Mouse (Mus musculus): ENCODE results near the gene Ehmt2.

The Ehmt2 gene

GRCm38 (mm10) chr17:34898160-34898586, at the start of gene Ehmt2, which contains the start of gene C2:
Gene Ehmt2, plus strand, starts transcription at chr17:34898469.
Gene C2, minus strand, starts transcription at chr17:34898265.
- DNase-seq (ENCODE audit: low spot score in 2 of 2): peak; percentile 85 to 86

DNA sequence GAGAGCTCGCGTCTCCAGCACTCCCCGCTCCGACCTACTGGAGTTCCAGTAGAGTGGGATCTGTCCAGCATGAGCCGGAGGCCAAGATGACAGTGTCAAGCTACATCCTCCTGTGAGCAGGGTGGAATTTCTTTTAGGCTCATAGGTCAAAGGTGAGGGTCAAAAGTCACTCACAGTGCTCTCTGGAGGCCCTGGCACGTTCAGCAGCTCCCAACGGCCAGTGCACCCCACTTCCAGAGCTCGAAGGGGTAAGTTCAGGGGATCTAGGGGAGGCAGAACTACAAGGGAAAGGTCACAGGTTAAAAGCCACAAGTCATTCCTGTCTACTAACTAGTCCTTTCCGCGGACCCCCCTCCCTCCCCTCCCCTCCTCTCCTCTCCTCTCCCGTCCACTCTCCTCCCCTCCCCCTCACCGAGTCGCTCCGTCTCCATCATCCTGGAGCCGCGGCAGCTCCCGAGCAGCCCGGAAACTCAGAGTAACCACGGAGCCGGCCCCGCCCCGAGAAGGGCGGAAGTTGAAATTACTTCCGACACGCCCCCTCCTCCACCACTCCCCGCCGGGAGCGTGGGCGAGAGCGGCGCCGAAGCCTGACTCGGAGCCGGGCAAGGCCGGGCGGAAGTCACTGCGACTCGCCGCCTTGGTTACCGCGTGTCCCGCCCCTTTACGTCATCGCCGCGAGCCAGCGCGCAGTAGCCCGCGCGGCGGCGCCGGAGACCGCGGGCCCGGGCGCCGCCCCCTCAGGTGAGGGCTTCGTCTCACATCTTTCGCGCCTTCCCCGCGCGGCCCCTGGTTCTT, 48.4 kb upstream of the Ehmt2 start, which contains the start of the genes Skiv2l and Nelfe:
Gene Skiv2l (minus strand): TSS at position 489 of the 795 bp plus-strand sequence.
Gene Nelfe (plus strand): TSS at position 670 of the 795 bp plus-strand sequence.
- peak; percentile 93 to 97 for DNase-seq (ENCODE audit: low spot score in 2 of 2)

- no peak for DNase-seq (ENCODE audit: low spot score in 2 of 2)
Measured at GRCm38 (mm10) chr17:34850517-34851125, 47.6 kb upstream of the Ehmt2 start.

GRCm38 (mm10) chr17:34853511-34853910, 44.8 kb upstream of the Ehmt2 start:
- DNase-seq (ENCODE audit: low spot score in 2 of 2): no peak

DNA sequence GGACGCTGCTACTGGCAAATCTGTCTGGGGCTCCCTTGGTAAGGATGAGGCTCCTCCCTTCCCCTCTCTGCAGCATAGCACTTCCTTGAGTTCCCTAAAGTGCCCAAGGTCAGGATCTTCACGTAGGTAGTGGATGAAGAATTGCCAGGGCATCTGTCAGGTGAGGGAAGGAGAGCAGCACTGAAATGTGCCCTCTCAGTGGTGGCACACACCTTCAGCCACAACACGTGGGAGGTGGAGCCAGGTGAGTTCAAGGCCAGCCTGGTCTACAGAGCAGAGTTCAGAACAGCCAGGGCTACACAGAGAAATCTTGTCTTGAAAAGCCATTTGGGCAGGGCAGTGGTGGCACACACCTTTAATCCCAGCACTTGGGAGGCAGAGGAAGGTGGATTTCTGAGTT, 43.5 kb upstream of the Ehmt2 start:
- no peak for DNase-seq (ENCODE audit: low spot score in 2 of 2)

- DNase-seq (ENCODE audit: low spot score in 2 of 2): peak in 1 of 2 experiments; percentile 35
Measured at GRCm38 (mm10) chr17:34855825-34856224, 42.4 kb upstream of the Ehmt2 start.

DNA sequence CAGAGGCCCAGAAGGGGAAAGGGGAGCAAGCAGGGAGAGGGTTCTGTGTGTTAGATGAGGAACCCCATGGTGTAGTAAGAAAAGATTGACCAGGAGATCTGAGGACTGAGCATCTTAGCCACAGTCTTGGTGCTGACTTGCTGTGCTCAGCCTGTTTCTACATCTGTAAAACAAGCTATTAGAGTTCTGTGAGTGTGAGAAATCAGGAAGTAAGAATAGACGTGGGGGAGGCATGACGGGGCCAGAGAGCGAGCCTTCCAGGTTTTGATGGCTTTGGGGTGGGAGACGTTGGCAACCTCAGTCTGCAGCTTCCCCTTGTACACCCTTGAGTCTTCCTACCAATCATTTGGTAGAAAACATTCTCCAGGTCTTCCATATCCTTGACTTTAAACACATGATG, 39.6 kb upstream of the Ehmt2 start:
- no peak for DNase-seq (ENCODE audit: low spot score in 2 of 2)

GRCm38 (mm10) chr17:34860514-34860913, 37.8 kb upstream of the Ehmt2 start:
- no peak for DNase-seq (ENCODE audit: low spot score in 2 of 2)

- DNase-seq (ENCODE audit: low spot score in 2 of 2): no peak
Measured at GRCm38 (mm10) chr17:34861704-34862415, 36.4 kb upstream of the Ehmt2 start.

DNA sequence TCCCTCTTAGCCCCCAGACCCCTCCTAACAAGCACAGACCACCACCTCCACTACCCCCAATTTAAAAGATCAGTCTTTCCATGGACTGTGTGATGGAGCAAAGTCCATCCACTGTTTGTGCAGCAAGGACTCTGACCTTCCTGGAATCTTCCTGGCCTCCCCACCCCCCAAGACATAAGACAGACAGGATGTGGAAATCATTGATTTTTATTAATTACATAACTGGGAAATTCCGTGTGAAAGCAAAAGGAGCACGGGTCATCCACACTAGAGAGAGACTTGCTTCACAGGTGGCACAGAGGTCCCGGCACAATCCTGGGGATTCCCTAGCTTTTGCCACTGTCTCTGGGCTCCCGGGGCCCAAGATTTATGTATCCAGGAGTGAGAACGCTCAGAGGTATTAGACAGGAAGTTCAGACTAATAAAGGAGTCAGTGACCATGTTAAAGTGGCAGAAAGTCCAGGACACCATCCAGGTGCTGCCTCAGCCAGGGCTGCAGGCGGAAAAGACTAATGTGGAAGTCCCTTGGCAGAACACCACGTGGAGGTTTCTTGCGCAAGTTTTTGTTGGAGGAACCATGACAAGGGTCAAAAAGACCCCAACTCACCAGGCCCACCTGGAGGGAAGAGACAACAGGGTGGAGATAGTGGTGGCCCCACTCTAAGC, 35.7 kb upstream of the Ehmt2 start, which contains the start of gene Cfb:
Gene Cfb (minus strand): TSS at position 103 of the 666 bp plus-strand sequence.
- DNase-seq (ENCODE audit: low spot score in 2 of 2): no peak

- no peak for DNase-seq (ENCODE audit: low spot score in 2 of 2)
Measured at GRCm38 (mm10) chr17:34865981-34866380, 32.3 kb upstream of the Ehmt2 start.

DNA sequence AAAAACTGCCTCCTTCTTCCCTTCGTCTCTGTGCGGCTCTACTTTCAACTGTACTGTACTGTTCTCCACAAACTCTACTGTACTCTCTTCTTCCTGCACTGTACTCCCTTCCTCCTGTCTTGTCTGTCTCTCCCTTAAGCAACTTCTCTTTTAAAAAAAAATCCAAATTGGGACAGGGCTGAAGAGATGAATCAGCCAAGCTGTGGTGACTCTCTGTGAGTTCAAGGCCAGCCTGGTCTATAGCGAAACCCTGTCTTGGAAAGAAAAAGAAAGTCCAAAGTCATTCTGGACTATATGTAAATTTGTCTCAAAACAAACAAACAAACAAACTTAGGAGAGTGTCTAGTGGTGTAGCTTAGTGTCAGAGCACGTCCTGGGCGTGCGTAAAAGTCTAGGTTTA, 23.9 kb upstream of the Ehmt2 start:
- DNase-seq (ENCODE audit: low spot score in 2 of 2): no peak

DNA sequence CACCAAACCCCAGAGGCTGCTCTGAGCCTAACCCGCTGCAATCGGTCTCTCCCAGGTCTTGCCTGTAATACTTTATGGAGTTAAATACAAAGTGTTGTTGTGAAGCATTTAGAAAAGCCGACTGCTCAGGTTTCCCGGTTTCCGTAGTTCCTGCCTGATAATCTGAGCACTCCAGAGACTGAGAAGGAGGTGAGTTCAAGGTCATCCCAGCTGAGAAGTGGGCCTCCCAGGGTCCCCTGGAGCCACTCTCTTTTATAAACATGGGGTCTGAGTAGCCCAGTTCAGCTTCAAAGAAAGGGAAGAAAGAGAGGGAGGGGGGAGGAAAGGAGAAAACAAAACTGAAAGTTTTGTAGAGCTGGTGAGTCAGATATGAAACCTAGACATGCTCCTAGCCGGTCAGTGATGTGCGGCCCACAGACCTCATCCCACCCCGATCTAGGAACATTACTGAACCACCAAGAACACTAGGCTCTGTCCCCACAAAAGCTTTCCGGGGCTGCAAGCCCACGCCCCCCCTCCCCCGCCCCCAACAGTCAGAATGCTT, 18.9 kb upstream of the Ehmt2 start, which contains the start of gene Zbtb12:
Gene Zbtb12 (plus strand): TSS at position 148 of the 544 bp plus-strand sequence.
- DNase-seq (ENCODE audit: low spot score in 2 of 2): no peak

DNA sequence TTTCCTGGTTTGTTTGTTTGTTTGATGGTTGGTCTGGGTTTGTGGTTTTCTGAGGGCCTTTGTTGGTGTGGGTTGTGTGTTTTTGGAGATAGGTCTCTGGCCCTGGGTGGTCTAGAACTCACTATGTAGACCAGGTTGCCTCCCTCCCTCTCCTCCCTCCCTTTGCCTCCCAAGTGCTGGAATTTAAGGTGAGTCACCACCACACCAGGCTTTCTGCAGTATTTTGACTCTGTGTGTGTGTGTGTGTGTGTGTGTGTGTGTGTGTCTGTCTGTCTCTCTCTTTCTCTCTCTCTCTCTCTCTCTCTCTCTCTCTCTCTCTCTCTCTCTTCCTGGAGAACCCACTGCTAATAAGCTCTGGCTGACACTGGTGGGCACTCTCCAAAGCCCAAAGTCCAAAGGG, 17.1 kb upstream of the Ehmt2 start:
- DNase-seq (ENCODE audit: low spot score in 2 of 2): no peak

DNA sequence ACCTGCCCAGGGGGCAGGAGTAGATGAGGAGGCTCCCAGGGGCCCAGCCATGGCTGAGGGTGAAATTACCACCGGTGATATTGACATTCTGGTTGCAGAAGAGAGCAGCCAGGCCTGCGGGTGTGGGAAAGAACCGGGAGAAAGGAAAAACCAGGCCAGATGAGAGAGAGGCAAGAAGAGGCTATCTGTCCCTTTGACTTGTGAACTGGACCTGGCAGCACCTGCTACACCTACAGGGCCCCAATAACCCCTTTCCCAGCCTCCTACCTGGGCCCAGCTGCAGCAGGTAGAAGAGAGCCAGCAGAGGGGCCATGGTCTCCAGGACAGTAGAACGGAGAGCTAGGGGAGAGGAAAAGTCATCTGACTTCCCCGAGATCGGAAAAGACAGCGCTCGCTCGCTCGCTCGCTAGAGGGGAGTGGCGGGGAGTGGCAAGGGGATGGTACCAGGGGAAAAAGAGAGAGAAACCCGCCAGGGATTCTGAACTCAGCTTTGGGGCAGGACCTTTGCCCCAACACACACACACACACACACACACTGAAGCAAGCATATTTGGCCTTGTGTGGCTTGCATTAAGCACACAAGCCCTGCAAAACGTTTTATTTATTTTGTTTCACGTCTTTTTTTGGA, 16.5 kb upstream of the Ehmt2 start, which contains the start of gene Gm20547:
Gene Gm20547 (minus strand): TSS at position 360 of the 628 bp plus-strand sequence.
- no peak for DNase-seq (ENCODE audit: low spot score in 2 of 2)

- no peak for DNase-seq (ENCODE audit: low spot score in 2 of 2)
Measured at GRCm38 (mm10) chr17:34883332-34883731, 14.9 kb upstream of the Ehmt2 start.

DNA sequence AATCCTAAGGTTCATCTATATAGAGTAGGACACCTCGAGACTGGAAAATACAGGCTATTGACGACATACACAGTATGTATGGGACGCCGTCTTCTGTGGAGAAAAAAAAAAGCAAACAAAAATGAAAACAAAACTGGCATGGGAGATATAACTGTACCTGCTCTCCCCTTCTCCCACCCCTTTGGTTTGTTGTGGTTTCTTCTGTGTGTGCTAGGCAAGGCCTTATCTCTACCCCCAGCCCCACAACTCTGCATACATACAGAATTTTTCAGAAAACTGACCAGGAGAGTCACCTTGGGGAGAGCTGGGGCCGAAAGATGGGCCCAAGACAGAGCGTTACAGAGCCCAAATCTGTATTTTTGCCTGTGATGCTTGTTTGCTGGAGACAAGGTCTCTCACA, 13.6 kb upstream of the Ehmt2 start:
- DNase-seq (ENCODE audit: low spot score in 2 of 2): no peak

- no peak for DNase-seq (ENCODE audit: low spot score in 2 of 2)
Measured at GRCm38 (mm10) chr17:34885615-34886014, 12.7 kb upstream of the Ehmt2 start.

DNA sequence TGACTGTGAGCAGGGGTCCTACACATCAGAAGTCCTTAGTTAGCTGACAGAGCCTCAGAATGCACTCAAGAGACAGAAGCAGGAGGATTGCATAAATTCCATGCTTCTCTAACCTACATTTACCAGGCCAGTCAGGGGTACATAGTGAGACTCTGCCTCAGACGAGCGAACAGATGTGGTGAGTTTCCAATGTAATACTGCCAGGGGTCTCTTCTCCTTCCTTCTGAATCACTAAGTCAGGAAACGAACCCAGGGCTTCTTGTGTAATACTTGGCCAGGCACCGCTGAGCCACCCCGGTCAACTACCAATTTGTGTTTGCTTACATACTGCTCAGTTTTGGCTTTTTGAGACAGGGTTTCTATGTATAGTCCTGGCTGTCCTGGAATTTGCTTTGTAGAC, 10.3 kb upstream of the Ehmt2 start:
- no peak for DNase-seq (ENCODE audit: low spot score in 2 of 2)

GRCm38 (mm10) chr17:34890074-34890743, 8.1 kb upstream of the Ehmt2 start:
- DNase-seq (ENCODE audit: low spot score in 2 of 2): no peak
